In genomic region chr4:89294091-89294485, GRCm38 (mm10) we compare ENCODE assay signal across 8 mouse cellular contexts. TPM values are rescaled to one million over a fixed set of nuclear protein-coding genes. Genes with fewer than 3 reads are reported as not detected.
DNase-seq lines count a peak whose midpoint lies in the region; ATAC-seq and TF ChIP-seq lines count a peak whose summit lies in the region.

No protein-coding gene starts in this region.

- H3K36me3 ChIP-seq in liver, adult 2 months (ENCODE audit: control insufficient read depth, insufficient read depth, low read length): no peaks in the 10 kb centered on the region
- no peaks in the 10 kb centered on the region for H3K36me3 ChIP-seq in embryonic facial prominence, embryonic 15.5 days
- no peaks in the 10 kb centered on the region for H3K36me3 ChIP-seq in intestine, embryonic 16.5 days (ENCODE audit: control insufficient read depth, insufficient read depth, low read length)
- H3K36me3 ChIP-seq in neural tube, embryonic 14.5 days (ENCODE audit: control insufficient read depth, insufficient read depth, low read length): no peaks in the 10 kb centered on the region

- peak overlapping the region; percentile 84; the same call in 1 of the 2 replicates for H3K4me3 ChIP-seq in liver, adult 2 months (ENCODE audit: insufficient read depth, low read depth, low read length)
- peak overlapping the region; percentile 69 for H3K4me3 ChIP-seq in embryonic facial prominence, embryonic 15.5 days (replicated peaks)
- peak overlapping the region; percentile 76 for H3K4me3 ChIP-seq in intestine, embryonic 16.5 days (ENCODE audit: low read length)
- H3K4me3 ChIP-seq in neural tube, embryonic 14.5 days (ENCODE audit: low read depth, low read length): peak overlapping the region; percentile 45

- H3K27me3 ChIP-seq in liver, adult 2 months (ENCODE audit: control insufficient read depth, insufficient read depth, low read length): peaks cover 18% of the 10 kb centered on the region
- peaks cover 86% of the 10 kb centered on the region for H3K27me3 ChIP-seq in embryonic facial prominence, embryonic 15.5 days
- H3K27me3 ChIP-seq in intestine, embryonic 16.5 days (replicated peaks; ENCODE audit: control insufficient read depth, insufficient read depth, low read length): peaks cover 65% of the 10 kb centered on the region
- peaks cover 85% of the 10 kb centered on the region for H3K27me3 ChIP-seq in neural tube, embryonic 14.5 days (ENCODE audit: control insufficient read depth, insufficient read depth, low read length)

- H3K4me1 ChIP-seq in liver, adult 2 months (ENCODE audit: control insufficient read depth, insufficient read depth, low read length): no peaks in the 10 kb centered on the region
- H3K4me1 ChIP-seq in embryonic facial prominence, embryonic 15.5 days: peaks cover 12% of the 10 kb centered on the region
- peaks cover 11% of the 10 kb centered on the region for H3K4me1 ChIP-seq in intestine, embryonic 16.5 days (ENCODE audit: control insufficient read depth, insufficient read depth, low read length)
- H3K4me1 ChIP-seq in neural tube, embryonic 14.5 days (ENCODE audit: control insufficient read depth, insufficient read depth, low read length): 0 out of 2 replicates have a peak, but pooled peaks cover 3% of the 10 kb centered on the region

- DNase-seq in liver, adult 2 months (ENCODE audit: extremely low read depth, low read depth, low spot score): no peak
- DNase-seq in liver: no peak
- no peak for DNase-seq in cerebellum, postnatal 25 days
- DNase-seq in cerebellum, postnatal 10 days: no peak
- DNase-seq in gastrocnemius, postnatal 4 days (ENCODE audit: low spot score in 2 of 2): no peak

- TF ChIP-seq POLR2A in liver, adult 2 months (IDR thresholded peaks at IDR 0.05; ENCODE audit: extremely low read depth, insufficient read depth, low read length): no peak

- H3K9ac ChIP-seq in liver, adult 2 months (ENCODE audit: low read depth, low read length): 0 out of 2 replicates have a peak overlapping the region, but pooled peaks have one; percentile 49
- no peak overlapping the region for H3K9ac ChIP-seq in embryonic facial prominence, embryonic 15.5 days
- peak overlapping the region; percentile 65; the same call in 1 of the 2 replicates for H3K9ac ChIP-seq in intestine, embryonic 16.5 days (ENCODE audit: low read depth, low read length)
- H3K9ac ChIP-seq in neural tube, embryonic 14.5 days (replicated peaks; ENCODE audit: low read depth, low read length): no peak overlapping the region

- H3K79me2 ChIP-seq in liver, adult 2 months (ENCODE audit: control insufficient read depth, insufficient read depth, low read length): no peaks in the 10 kb centered on the region

- no peak; the same call in 1 of the 2 replicates for ATAC-seq in embryonic facial prominence, embryonic 15.5 days (ENCODE audit: insufficient number of reproducible peaks, low FRiP score, low TSS enrichment, low read depth)
- peak; percentile 32 for ATAC-seq in intestine, embryonic 16.5 days
- peak; percentile 15; the same call in 1 of the 2 replicates for ATAC-seq in neural tube, embryonic 14.5 days (ENCODE audit: low read depth)

- no peak overlapping the region for H3K27ac ChIP-seq in liver, adult 2 months (replicated peaks; ENCODE audit: insufficient read depth, low read depth, low read length)
- H3K27ac ChIP-seq in embryonic facial prominence, embryonic 15.5 days (replicated peaks): no peak overlapping the region
- no peak overlapping the region for H3K27ac ChIP-seq in intestine, embryonic 16.5 days (ENCODE audit: low read length)
- H3K27ac ChIP-seq in neural tube, embryonic 14.5 days (ENCODE audit: low read depth, low read length): no peak overlapping the region

- WGBS in liver, adult 2 months: 7% methylated on average over 25 of the region's 26 CpGs
- WGBS in embryonic facial prominence, embryonic 15.5 days: 2% methylated on average over 26 of the region's 26 CpGs
- 1% methylated on average over 26 of the region's 26 CpGs for WGBS in intestine, embryonic 16.5 days
- WGBS in neural tube, embryonic 14.5 days: under 1% methylated on average over 23 of the region's 26 CpGs

- peak overlapping the region; percentile 99 for H3K4me2 ChIP-seq in embryonic facial prominence, embryonic 15.5 days (replicated peaks)
- H3K4me2 ChIP-seq in intestine, embryonic 16.5 days (ENCODE audit: low read depth, low read length): peak overlapping the region; percentile 97
- peak overlapping the region; percentile 89 for H3K4me2 ChIP-seq in neural tube, embryonic 14.5 days (ENCODE audit: low read depth, low read length)

- H3K9me3 ChIP-seq in embryonic facial prominence, embryonic 15.5 days (replicated peaks): no peaks in the 10 kb centered on the region
- no peaks in the 10 kb centered on the region for H3K9me3 ChIP-seq in intestine, embryonic 16.5 days (ENCODE audit: control insufficient read depth, low read length)
- no peaks in the 10 kb centered on the region for H3K9me3 ChIP-seq in neural tube, embryonic 14.5 days (ENCODE audit: control insufficient read depth, low read length)

- no peak for TF ChIP-seq CTCF in liver, adult 2 months (IDR thresholded peaks at IDR 0.05; ENCODE audit: low read depth, low read length)

RNA-seq across cellular contexts. Expression of gene Cdkn2a, which starts 0.4 kb away (rescaled TPM):
- total RNA-seq in liver, adult 2 months (2014; rRNA removed): 0.37 TPM in 1 of 2 replicates, not detected in the other
- 0.16 TPM in 1 of 2 replicates, not detected in the other for polyA plus RNA-seq in liver, adult 2 months (2012; rRNA removed)
- not detected in 2 replicates for polyA plus RNA-seq in embryonic facial prominence, embryonic 15.5 days (2015; fragmentation: Nextera tagmentation; extraction: Ambion mirVana)
- not detected in 2 replicates for polyA plus RNA-seq in intestine, embryonic 16.5 days (2015; fragmentation: Nextera tagmentation; extraction: Ambion mirVana)
- not detected in 2 replicates for polyA plus RNA-seq in neural tube, embryonic 14.5 days (2014; fragmentation: Nextera tagmentation; extraction: Ambion mirVana)
- total RNA-seq in gastrocnemius, postnatal 4 days (2021): not detected

RNA-seq across cellular contexts. Expression of gene Cdkn2b, which starts 16.8 kb away (rescaled TPM):
- 0.18 and 0.20 TPM in 2 replicates for total RNA-seq in liver, adult 2 months (2014; rRNA removed)
- 0.10 and 0.13 TPM in 2 replicates for polyA plus RNA-seq in liver, adult 2 months (2012; rRNA removed)
- polyA plus RNA-seq in embryonic facial prominence, embryonic 15.5 days (2015; fragmentation: Nextera tagmentation; extraction: Ambion mirVana): 6.4 and 6.5 TPM in 2 replicates
- 25.5 and 26.0 TPM in 2 replicates for polyA plus RNA-seq in intestine, embryonic 16.5 days (2015; fragmentation: Nextera tagmentation; extraction: Ambion mirVana)
- polyA plus RNA-seq in neural tube, embryonic 14.5 days (2014; fragmentation: Nextera tagmentation; extraction: Ambion mirVana): 0.29 and 0.63 TPM in 2 replicates
- total RNA-seq in gastrocnemius, postnatal 4 days (2021): under 1 TPM in 1 of 2 experiments, not detected in 1; 0.44 TPM

Comparison
In these comparisons a context has a peak if more than half of its experiments do, and no peak if none do; other contexts are left out.
1. H3K9ac ChIP-seq: peak in liver, adult 2 months (single experiment) and intestine, embryonic 16.5 days (single experiment); none in embryonic facial prominence, embryonic 15.5 days (single experiment) and neural tube, embryonic 14.5 days (single experiment).
2. Peak in every context shown above with its lines, with median percentiles within 50 percentile points of each other: H3K4me3 ChIP-seq and H3K4me2 ChIP-seq.